Mouse (Mus musculus) left cerebral cortex, adult 8-10 months (tissue): ENCODE measurements around the gene Prune2. TPM values are rescaled to one million over a fixed set of nuclear protein-coding genes. Genes with fewer than 3 reads are reported as not detected.
A peak's percentile ranks its signal among the peaks of the same experiment; 100 is the strongest.
"Not testable (repeated sequence)": the region's sequence is repeated elsewhere in the genome, so short reads cannot be mapped to it uniquely, and the experiment has no call there.

ENCODE experiments used
- DNase-seq, 2 experiments: peaks; one replicate each; pipeline ENCODE4 v3.0.0; 2022; ENCODE audit warnings: low spot score in 2 of 2
- total RNA-seq, 4 experiments: library from RNA; stranded (reverse); gene quantifications; 2 replicates each; pipeline ENCODE4 v1.2.4; 2022

Prune2 gene
- total RNA-seq, 4 experiments from 2014 or later, result 89.6 to 103 (median 97.8) TPM

GRCm38 (mm10) chr19:17174501-17174900 is 218.6 kb downstream of the Prune2 start:
- not testable (repeated sequence) for DNase-seq

GRCm38 (mm10) chr19:17180506-17180905 is 224.6 kb downstream of the Prune2 start:
- peak in 1 of 2 experiments; percentile 52 for DNase-seq

- DNase-seq, result no peak
Observed at GRCm38 (mm10) chr19:17194730-17195129, 238.8 kb downstream of the Prune2 start.

GRCm38 (mm10) chr19:17199059-17199458 is 243.1 kb downstream of the Prune2 start:
- no peak for DNase-seq

GRCm38 (mm10) chr19:17207141-17207540 is 251.2 kb downstream of the Prune2 start:
- no peak for DNase-seq

GRCm38 (mm10) chr19:17210541-17210940 is 254.6 kb downstream of the Prune2 start:
- DNase-seq, result no peak

GRCm38 (mm10) chr19:17214896-17215520 is 259.1 kb downstream of the Prune2 start:
- no peak for DNase-seq

GRCm38 (mm10) chr19:17218195-17218594 is 262.3 kb downstream of the Prune2 start:
- no peak for DNase-seq

GRCm38 (mm10) chr19:17223801-17224200 is 267.9 kb downstream of the Prune2 start:
- no peak for DNase-seq

- no peak for DNase-seq
Observed at GRCm38 (mm10) chr19:17225570-17226083, 269.7 kb downstream of the Prune2 start.

GRCm38 (mm10) chr19:17226096-17226495 is 270.2 kb downstream of the Prune2 start:
- DNase-seq, result no peak

GRCm38 (mm10) chr19:17230013-17230412 is 274.1 kb downstream of the Prune2 start:
- DNase-seq, result no peak

GRCm38 (mm10) chr19:17238471-17238870 is 282.6 kb downstream of the Prune2 start:
- no peak for DNase-seq

GRCm38 (mm10) chr19:17240170-17241077 is 284.5 kb downstream of the Prune2 start:
- DNase-seq, result peak in 1 of 2 experiments; percentile 32

- peak in 1 of 2 experiments; percentile 22 for DNase-seq
Observed at GRCm38 (mm10) chr19:17241206-17241605, 285.3 kb downstream of the Prune2 start.

- DNase-seq, result no peak
Observed at GRCm38 (mm10) chr19:17242962-17243361, 287.0 kb downstream of the Prune2 start.

GRCm38 (mm10) chr19:17244544-17244943 is 288.6 kb downstream of the Prune2 start:
- no peak for DNase-seq

GRCm38 (mm10) chr19:17247352-17247925 is 291.5 kb downstream of the Prune2 start:
- DNase-seq, result no peak

- no peak for DNase-seq
Observed at GRCm38 (mm10) chr19:17249691-17250090, 293.8 kb downstream of the Prune2 start.

- DNase-seq, result no peak
Observed at GRCm38 (mm10) chr19:17250801-17251200, 294.9 kb downstream of the Prune2 start.

- DNase-seq, result no peak
Observed at GRCm38 (mm10) chr19:17251453-17251852, 295.5 kb downstream of the Prune2 start.

GRCm38 (mm10) chr19:17252845-17253244 is 296.9 kb downstream of the Prune2 start:
- no peak for DNase-seq
